Mouse (Mus musculus) midbrain, embryonic 14.5 days (tissue): ENCODE data around the gene Flt1. TPM values are rescaled to one million over a fixed set of nuclear protein-coding genes. Genes with fewer than 3 reads are reported as not detected.

Experiments used
- ATAC-seq: fragments of 200-750 bp; cut with Nextera tagmentation; 2 replicates; pipeline ENCODE4 v1.8.0; 2017; ENCODE audit warnings: moderate number of reproducible peaks, moderate library complexity; ENCODE audit not compliant: low FRiP score, low TSS enrichment
- DNase-seq: peaks from one replicate; pipeline ENCODE4 v3.0.0-alpha.2; 2015
- H3K27ac ChIP-seq: fragments of 300-500 bp; sonication (generic); replicated peaks from 2 replicates; pipeline ENCODE4 v1.5.1; 2014; ENCODE audit warnings: mild to moderate bottlenecking, low read depth, low read length, moderate library complexity
- H3K27me3 ChIP-seq: fragments of 300-500 bp; sonication (generic); 2 replicates; pipeline ENCODE4 v1.6.1; 2014; ENCODE audit warnings: low read length, control low read depth, mixed read lengths; ENCODE audit not compliant: control insufficient read depth, insufficient read depth
- H3K36me3 ChIP-seq: fragments of 300-500 bp; sonication (generic); 2 replicates; pipeline ENCODE4 v1.6.1; 2014; ENCODE audit warnings: low read length, control low read depth; ENCODE audit not compliant: control insufficient read depth, insufficient read depth
- H3K4me1 ChIP-seq: fragments of 300-500 bp; sonication (generic); 2 replicates; pipeline ENCODE4 v1.6.1; 2014; ENCODE audit warnings: mild to moderate bottlenecking, antibody characterized with exemption, low read length, control low read depth; ENCODE audit not compliant: control insufficient read depth, insufficient read depth
- H3K4me2 ChIP-seq: fragments of 300-500 bp; sonication (generic); 2 replicates; pipeline ENCODE4 v1.6.1; 2014; ENCODE audit warnings: mild to moderate bottlenecking, low read length, moderate library complexity
- H3K4me3 ChIP-seq: fragments of 300-500 bp; sonication (generic); replicated peaks from 2 replicates; pipeline ENCODE4 v1.5.1; 2014; ENCODE audit warnings: low read depth, low read length
- H3K9ac ChIP-seq: fragments of 300-500 bp; sonication (generic); replicated peaks from 2 replicates; pipeline ENCODE4 v1.6.1; 2014; ENCODE audit warnings: mild to moderate bottlenecking, low read length, moderate library complexity
- H3K9me3 ChIP-seq: fragments of 300-500 bp; sonication (generic); 2 replicates; pipeline ENCODE4 v1.6.1; 2016; ENCODE audit warnings: low read length, control low read depth, mixed read lengths; ENCODE audit not compliant: control insufficient read depth
- WGBS: fragments of 180-500 bp; shearing (Covaris S2); extraction: QIAGEN DNeasy Blood & Tissue Kit; methylation state at CpG from one replicate; pipeline ENCODE4 v1.1.7; 2014; 5-methylcytosine and 5-hydroxymethylcytosine counted together
- polyA plus RNA-seq: library from polyadenylated mRNA; unstranded; fragments of >200 nt; fragmentation: Nextera tagmentation; extraction: Ambion mirVana; gene quantifications from 2 replicates; pipeline ENCODE4 v1.2.1, GENCODE M21; 2014

Flt1 gene
- polyA plus RNA-seq, 1 experiment from 2014 or later = 10.8 TPM

DNA sequence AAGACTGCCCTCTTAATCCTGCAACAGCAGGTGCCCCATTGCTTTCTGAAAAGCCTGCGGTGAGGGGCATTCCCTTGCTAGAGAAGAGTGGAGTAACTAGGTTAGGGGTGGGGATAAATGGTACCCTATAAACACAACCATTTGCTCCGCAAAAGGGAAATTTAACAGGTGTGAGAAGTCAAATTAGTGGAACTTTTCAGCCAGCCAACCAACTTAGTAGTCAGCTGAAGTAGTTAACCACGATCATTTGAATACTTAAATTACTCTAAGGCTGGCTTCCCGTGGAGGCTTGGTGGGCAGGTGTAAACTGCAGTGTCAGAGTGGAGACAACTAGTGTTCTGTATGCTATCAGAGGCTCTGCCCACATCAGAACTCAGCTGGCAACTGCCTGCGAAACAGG is 28.6 kb downstream of the Flt1 start:
- Histone ChIP-seq H3K9ac (no peak overlapping the region), H3K4me3 (no peak overlapping the region), H3K4me2 (no peak overlapping the region), H3K27ac (no peak overlapping the region), H3K9me3 (no peaks in the 10 kb centered on the region), H3K36me3 (no peaks in the 10 kb centered on the region), H3K4me1 (no peaks in the 10 kb centered on the region), H3K27me3 (no peaks in the 10 kb centered on the region)
- DNase-seq (no peak), ATAC-seq (no peak)
- 26% methylated on average over 5 of the region's 5 CpGs for WGBS

DNA sequence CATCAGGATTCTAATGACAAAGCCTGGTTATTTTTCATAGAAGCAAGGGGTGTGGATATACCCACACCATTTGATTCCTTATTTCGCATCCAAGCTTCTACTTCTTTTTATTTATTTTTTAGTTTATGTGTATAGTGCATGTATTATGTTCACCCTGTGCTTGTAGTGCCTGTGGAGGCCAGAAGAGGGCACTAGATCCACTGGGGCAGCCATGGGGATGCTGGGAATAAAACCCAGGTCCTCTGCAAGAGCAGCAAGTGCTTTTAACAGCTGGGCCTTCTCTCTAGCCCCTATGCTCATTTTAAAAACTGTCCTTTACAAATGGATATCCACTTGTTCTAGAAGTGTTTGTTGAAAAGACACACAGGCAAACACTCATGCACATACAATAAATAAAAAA is 33.2 kb downstream of the Flt1 start:
- ATAC-seq (no peak), DNase-seq (no peak)
- Histone ChIP-seq H3K4me3 (no peak overlapping the region), H3K9me3 (no peaks in the 10 kb centered on the region), H3K36me3 (no peaks in the 10 kb centered on the region), H3K4me2 (no peak overlapping the region), H3K27me3 (no peaks in the 10 kb centered on the region), H3K27ac (no peak overlapping the region), H3K4me1 (no peaks in the 10 kb centered on the region), H3K9ac (no peak overlapping the region)
- WGBS = 85% methylated on average over 1 of the region's 1 CpGs

DNA sequence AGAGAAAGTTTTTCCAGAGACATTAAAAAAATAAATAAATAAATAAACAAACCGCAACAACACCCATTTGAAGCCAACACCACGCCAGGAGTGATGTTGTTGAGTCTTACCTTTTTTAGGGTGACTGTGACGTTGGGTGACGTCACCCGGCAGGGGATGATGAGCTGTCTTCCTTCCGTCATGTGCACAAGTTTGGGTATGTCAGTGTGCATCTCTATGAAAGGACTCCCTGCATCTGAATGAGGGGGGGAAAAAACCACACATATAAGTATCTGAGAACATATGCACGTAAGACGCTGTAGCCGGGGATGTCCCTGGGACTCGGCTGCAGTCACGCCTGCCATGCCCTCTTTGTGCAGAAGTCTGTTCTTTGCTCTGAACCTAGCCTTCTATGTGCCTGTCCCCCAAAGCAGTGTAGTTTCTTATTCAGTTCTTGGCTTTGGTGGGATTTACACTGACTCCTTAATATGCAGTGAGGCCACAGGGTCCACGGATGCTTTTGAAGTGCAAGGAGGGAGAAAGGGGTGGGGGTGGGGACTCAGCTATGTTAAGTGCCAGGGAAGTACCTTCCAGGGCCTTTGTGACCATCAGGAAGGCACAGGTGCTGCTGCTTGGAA is 42.0 kb downstream of the Flt1 start:
- 75% methylated on average over 12 of the region's 12 CpGs for WGBS
- Histone ChIP-seq H3K27ac (no peak overlapping the region), H3K9ac (no peak overlapping the region), H3K4me2 (no peak overlapping the region), H3K36me3 (no peaks in the 10 kb centered on the region), H3K27me3 (no peaks in the 10 kb centered on the region), H3K4me1 (peaks cover 13% of the 10 kb centered on the region; the same call in 1 of the 2 replicates), H3K4me3 (no peak overlapping the region), H3K9me3 (no peaks in the 10 kb centered on the region)
- DNase-seq (no peak), ATAC-seq (no peak)

DNA sequence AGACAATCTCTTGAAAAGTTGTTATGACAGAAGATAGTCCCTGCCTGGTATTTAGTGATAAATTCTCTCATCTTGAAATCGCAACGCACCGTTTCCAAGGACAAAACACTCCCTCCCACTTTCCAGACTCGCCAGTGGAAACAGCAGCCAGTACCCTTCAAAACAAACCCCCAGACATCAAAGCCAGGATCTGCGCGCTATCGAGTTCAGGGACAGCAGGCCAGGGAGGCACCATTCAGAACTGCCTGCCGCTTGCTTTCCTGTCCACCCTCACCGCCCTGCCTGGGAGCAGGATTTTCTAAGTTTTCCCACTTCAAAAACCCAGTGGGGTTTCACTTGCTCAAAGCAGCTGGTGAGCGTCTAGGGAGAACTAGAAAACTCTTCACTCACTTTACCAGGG is 44.6 kb downstream of the Flt1 start:
- Histone ChIP-seq H3K36me3 (no peaks in the 10 kb centered on the region), H3K27me3 (no peaks in the 10 kb centered on the region), H3K4me2 (no peak overlapping the region), H3K9me3 (no peaks in the 10 kb centered on the region), H3K27ac (no peak overlapping the region; the same call in 1 of the 2 replicates), H3K9ac (no peak overlapping the region), H3K4me3 (no peak overlapping the region), H3K4me1 (peaks cover 13% of the 10 kb centered on the region; the same call in 1 of the 2 replicates)
- DNase-seq (peak; percentile 37), ATAC-seq (no peak)
- 20% methylated on average over 10 of the region's 10 CpGs for WGBS

DNA sequence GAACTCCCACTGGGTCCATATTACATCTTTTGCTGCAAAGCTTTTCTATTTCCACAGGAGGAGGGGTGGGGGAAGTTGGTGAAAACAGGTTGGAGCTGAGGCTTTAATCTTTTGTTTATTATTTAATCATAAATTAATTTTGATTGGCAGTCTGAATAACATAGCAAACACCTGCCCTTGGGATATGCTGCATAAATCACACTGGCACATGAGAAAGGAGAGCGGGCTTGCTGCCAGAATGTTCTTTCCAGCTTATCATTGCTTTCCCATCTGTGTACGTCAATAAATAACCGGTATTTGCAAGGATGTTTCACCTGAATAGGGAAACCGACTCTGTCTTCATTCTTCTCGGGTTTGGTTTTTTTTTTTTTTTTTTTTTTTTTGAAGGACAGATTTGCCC is 45.1 kb downstream of the Flt1 start:
- peak; percentile 63 for DNase-seq
- no peaks in the 10 kb centered on the region for H3K27me3 ChIP-seq
- ATAC-seq = no peak
- H3K4me1 ChIP-seq = peaks cover 13% of the 10 kb centered on the region; the same call in 1 of the 2 replicates
- no peak overlapping the region for H3K9ac ChIP-seq
- H3K4me3 ChIP-seq = no peak overlapping the region
- no peak overlapping the region; the same call in 1 of the 2 replicates for H3K27ac ChIP-seq
- no peaks in the 10 kb centered on the region for H3K36me3 ChIP-seq
- no peak overlapping the region for H3K4me2 ChIP-seq
- H3K9me3 ChIP-seq = no peaks in the 10 kb centered on the region
- 55% methylated on average over 5 of the region's 5 CpGs for WGBS

DNA sequence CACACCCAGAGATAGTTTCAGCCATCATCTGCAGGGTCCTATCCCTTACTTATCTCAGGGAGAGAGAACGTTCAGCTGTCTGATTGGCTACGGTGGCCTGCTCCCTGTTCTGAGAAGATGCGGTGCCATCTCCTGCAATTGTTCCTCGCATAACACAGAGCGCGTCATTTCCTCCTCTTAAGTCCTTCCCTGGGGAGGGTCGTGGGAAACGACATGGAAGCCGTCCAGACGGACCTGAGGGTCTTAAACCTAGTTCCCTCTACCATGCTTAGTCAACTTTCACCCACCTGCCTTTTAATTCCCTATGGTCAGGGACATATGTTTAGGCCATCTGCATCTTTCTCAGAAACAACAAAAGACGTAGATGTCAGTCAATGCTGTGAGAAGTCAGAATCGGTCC is 46.5 kb downstream of the Flt1 start:
- H3K4me1 ChIP-seq = peaks cover 13% of the 10 kb centered on the region; the same call in 1 of the 2 replicates
- 72% methylated on average over 12 of the region's 12 CpGs for WGBS

DNA sequence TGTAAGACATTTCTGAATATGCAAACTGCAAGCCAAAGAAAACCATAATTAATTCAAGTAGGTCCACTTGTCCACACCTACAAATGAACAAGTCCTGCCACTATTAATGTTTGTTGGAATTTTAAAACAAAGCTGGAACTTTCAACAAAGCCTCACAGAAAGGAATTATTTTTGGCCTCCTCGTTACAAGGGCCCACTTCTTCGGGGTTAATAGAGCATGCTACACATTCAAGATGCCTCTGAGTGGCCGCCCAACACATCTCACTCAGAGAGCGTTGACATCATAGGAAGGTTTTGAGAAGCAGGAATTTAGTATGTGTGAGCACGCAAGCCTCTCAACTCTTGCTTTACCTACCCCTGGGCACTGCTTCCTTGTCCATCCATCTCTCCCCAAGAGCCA is 50.0 kb downstream of the Flt1 start:
- H3K9ac ChIP-seq = no peak overlapping the region
- H3K4me2 ChIP-seq = no peak overlapping the region
- H3K4me1 ChIP-seq = 0 out of 2 replicates have a peak, but pooled peaks cover 6% of the 10 kb centered on the region
- H3K27ac ChIP-seq = no peak overlapping the region
- DNase-seq (no peak), ATAC-seq (no peak)
- H3K36me3 ChIP-seq = no peaks in the 10 kb centered on the region
- 85% methylated on average over 5 of the region's 5 CpGs for WGBS
- no peaks in the 10 kb centered on the region for H3K27me3 ChIP-seq
- H3K9me3 ChIP-seq = no peaks in the 10 kb centered on the region
- H3K4me3 ChIP-seq = no peak overlapping the region

More for the DNA sequence above, 46.5 kb downstream of the Flt1 start:
- Histone ChIP-seq H3K27me3 (no peaks in the 10 kb centered on the region), H3K27ac (no peak overlapping the region), H3K4me2 (no peak overlapping the region), H3K36me3 (no peaks in the 10 kb centered on the region), H3K9ac (no peak overlapping the region), H3K9me3 (no peaks in the 10 kb centered on the region), H3K4me3 (no peak overlapping the region)
- ATAC-seq (no peak), DNase-seq (peak; percentile 13)

DNA sequence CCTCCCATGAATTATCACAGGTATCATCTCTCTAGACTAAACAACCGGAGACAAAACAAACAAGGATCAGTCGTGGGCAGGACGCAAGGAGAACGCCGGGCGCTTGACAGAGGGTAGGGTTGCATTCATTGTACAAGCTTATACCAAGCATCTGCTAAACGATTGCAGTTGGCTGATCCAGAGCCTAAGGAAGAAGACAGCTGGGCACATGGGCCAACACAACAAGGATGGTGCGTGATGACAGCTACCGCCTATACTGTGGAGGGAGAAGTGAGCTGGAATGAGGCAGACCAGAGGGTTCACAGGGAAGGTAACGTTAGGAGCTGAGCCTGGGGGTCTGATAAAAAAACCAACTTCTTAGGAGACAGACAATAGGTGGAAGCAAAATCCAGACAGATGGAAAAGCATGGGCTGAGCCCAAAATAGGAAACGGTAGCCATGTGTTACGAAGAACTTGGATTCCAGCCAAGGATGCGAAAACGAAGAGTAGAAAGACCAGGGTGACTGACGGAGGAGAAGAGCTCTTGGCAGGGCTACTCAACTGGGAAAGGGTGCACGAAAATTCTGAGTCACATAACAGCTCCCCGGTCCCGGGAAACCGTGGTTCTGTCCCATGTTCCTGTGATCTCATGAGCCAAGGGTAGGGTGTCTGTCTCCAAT is 53.9 kb downstream of the Flt1 start:
- H3K9ac ChIP-seq = no peak overlapping the region
- peak; percentile 8 for DNase-seq
- no peaks in the 10 kb centered on the region for H3K9me3 ChIP-seq
- 88% methylated on average over 19 of the region's 19 CpGs for WGBS
- no peak overlapping the region for H3K4me3 ChIP-seq
- H3K4me2 ChIP-seq = no peak overlapping the region
- no peak overlapping the region for H3K27ac ChIP-seq
- no peaks in the 10 kb centered on the region for H3K27me3 ChIP-seq
- no peak for ATAC-seq
- no peaks in the 10 kb centered on the region for H3K36me3 ChIP-seq
- H3K4me1 ChIP-seq = no peaks in the 10 kb centered on the region
